Mouse (Mus musculus) cortical plate, adult 2 months (tissue): ENCODE results near the gene Ttc9b.

Experiments used
- CTCF ChIP-seq: fragments of 200-500 bp; IDR thresholded peaks from 2 replicates; pipeline ENCODE4 v1.5.1; 2011; ENCODE audit warnings: mild to moderate bottlenecking, control low read depth, low read length; ENCODE audit not compliant: insufficient read depth; ENCODE audit errors: extremely low read depth
- POLR2A ChIP-seq: fragments of 200-500 bp; IDR thresholded peaks from 2 replicates; pipeline ENCODE4 v1.6.1; 2011; ENCODE audit warnings: mild to moderate bottlenecking, low read length, control low read depth; ENCODE audit not compliant: insufficient read depth; ENCODE audit errors: extremely low read depth

GRCm38 (mm10) chr7:27631439-27631838 is 22.3 kb upstream of the Ttc9b start:
- TF ChIP-seq CTCF (no peak), POLR2A (no peak)
